Mouse (Mus musculus) midbrain, embryonic 15.5 days (tissue): ENCODE measurements around the gene Calm5. TPM values are rescaled to one million over a fixed set of nuclear protein-coding genes. Genes with fewer than 3 reads are reported as not detected.
"Not testable (repeated sequence)": the region's sequence is repeated elsewhere in the genome, so short reads cannot be mapped to it uniquely, and the experiment has no call there.

Experiments used
- ATAC-seq: fragments of 200-750 bp; cut with Nextera tagmentation; replicated peaks from 2 replicates; pipeline ENCODE4 v1.8.0; 2017; ENCODE audit warnings: moderate TSS enrichment
- H3K27ac ChIP-seq: fragments of 300-500 bp; sonication (generic); 2 replicates; pipeline ENCODE4 v1.5.1; 2015; ENCODE audit warnings: mild to moderate bottlenecking, inconsistent platforms
- H3K27me3 ChIP-seq: fragments of 300-500 bp; sonication (generic); replicated peaks from 2 replicates; pipeline ENCODE4 v1.6.1; 2015; ENCODE audit warnings: inconsistent platforms
- H3K36me3 ChIP-seq: fragments of 300-500 bp; sonication (generic); replicated peaks from 2 replicates; pipeline ENCODE4 v1.6.1; 2015; ENCODE audit warnings: inconsistent platforms
- H3K4me1 ChIP-seq: fragments of 300-500 bp; sonication (generic); 2 replicates; pipeline ENCODE4 v1.6.1; 2015; ENCODE audit warnings: inconsistent platforms
- H3K4me2 ChIP-seq: fragments of 300-500 bp; sonication (generic); 2 replicates; pipeline ENCODE4 v1.6.1; 2015; ENCODE audit warnings: inconsistent platforms, mild to moderate bottlenecking, moderate library complexity
- H3K4me3 ChIP-seq: fragments of 300-500 bp; sonication (generic); 2 replicates; pipeline ENCODE4 v1.5.1; 2015; ENCODE audit warnings: mild to moderate bottlenecking, inconsistent platforms
- H3K9ac ChIP-seq: fragments of 300-500 bp; sonication (generic); 2 replicates; pipeline ENCODE4 v1.6.1; 2015; ENCODE audit warnings: mild to moderate bottlenecking, inconsistent platforms
- H3K9me3 ChIP-seq: fragments of 300-500 bp; sonication (generic); 2 replicates; pipeline ENCODE4 v1.6.1; 2016; ENCODE audit warnings: inconsistent platforms
- WGBS: fragments of 180-500 bp; shearing (Covaris S2); methylation state at CpG from one replicate; pipeline ENCODE4 v1.1.7; 2015; ENCODE audit warnings: mixed read lengths; 5-methylcytosine and 5-hydroxymethylcytosine counted together
- polyA plus RNA-seq: library from polyadenylated mRNA; unstranded; fragments of >200 nt; fragmentation: Nextera tagmentation; extraction: Ambion mirVana; gene quantifications from 2 replicates; pipeline ENCODE4 v1.2.1, GENCODE M21; 2015

Gene Calm5
- polyA plus RNA-seq = not detected in 2 replicates

DNA sequence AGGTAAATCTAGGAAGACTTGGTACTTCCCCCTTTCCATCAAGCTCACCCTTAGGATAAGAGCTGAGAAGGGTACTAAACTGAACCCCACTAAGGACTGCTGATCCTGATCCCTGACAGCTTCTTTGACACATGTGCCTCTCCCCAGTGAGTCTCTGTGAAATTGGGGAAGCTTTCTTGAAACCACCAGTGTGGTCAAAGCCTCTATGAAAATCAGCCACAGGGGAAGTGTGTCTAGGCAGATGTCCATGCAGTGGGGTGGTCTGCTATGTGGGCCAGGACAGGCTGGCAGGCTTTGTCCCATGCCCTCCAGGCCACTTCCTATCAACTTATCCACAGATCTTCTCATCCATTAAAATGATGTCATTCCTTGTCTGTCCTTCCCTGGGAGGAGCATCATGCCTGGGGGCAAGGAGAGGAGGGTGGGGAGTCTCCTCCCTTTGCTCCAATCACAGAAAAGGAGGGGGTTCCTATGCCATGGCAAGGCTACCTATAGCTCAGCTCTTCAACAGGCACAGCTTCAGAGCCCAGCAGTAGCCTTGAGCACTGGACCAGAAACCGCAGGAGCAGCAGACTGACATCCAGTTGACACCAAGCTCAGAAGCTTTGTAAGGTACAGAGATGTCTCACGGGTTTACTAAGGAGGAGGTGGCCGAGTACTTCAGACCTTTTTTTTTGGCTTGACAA, at the start of gene Calm5:
Gene Calm5, plus strand, starts transcription at position 526 of the 686 bp plus-strand sequence.
- H3K4me3 ChIP-seq, H3K27ac ChIP-seq, H3K9ac ChIP-seq, H3K9me3 ChIP-seq, ATAC-seq, H3K4me2 ChIP-seq, H3K4me1 ChIP-seq, H3K36me3 ChIP-seq, H3K27me3 ChIP-seq: not testable (repeated sequence)
- WGBS = 90% methylated on average over 3 of the region's 3 CpGs

- Histone ChIP-seq H3K27ac (no peak within 1 kb of the TSS), H3K9me3 (no peaks in the 10 kb centered on the region), H3K9ac (no peak within 1 kb of the TSS), H3K36me3 (no peaks in the 10 kb centered on the region), H3K4me2 (no peak within 1 kb of the TSS), H3K4me3 (no peak within 1 kb of the TSS), H3K27me3 (no peaks in the 10 kb centered on the region), H3K4me1 (no peaks in the 10 kb centered on the region)
- 87% methylated on average over 13 of the region's 13 CpGs for WGBS
- no peak for ATAC-seq
Measured at GRCm38 (mm10) chr13:3804186-3804585, 49.8 kb upstream of the Calm5 start, which contains the start of gene Calml3. Gene Calml3 (minus strand): TSS chr13:3804316.

- no peak for ATAC-seq
- 53% methylated on average over 2 of the region's 2 CpGs for WGBS
- Histone ChIP-seq H3K36me3 (no peaks in the 10 kb centered on the region), H3K4me1 (no peaks in the 10 kb centered on the region), H3K9ac (no peak overlapping the region), H3K27me3 (no peaks in the 10 kb centered on the region), H3K27ac (no peak overlapping the region), H3K4me3 (no peak overlapping the region), H3K4me2 (no peak overlapping the region), H3K9me3 (no peaks in the 10 kb centered on the region)
Measured at GRCm38 (mm10) chr13:3805132-3805531, 48.8 kb upstream of the Calm5 start.

GRCm38 (mm10) chr13:3805638-3806037, 48.3 kb upstream of the Calm5 start:
- no peak overlapping the region for H3K9ac ChIP-seq

DNA sequence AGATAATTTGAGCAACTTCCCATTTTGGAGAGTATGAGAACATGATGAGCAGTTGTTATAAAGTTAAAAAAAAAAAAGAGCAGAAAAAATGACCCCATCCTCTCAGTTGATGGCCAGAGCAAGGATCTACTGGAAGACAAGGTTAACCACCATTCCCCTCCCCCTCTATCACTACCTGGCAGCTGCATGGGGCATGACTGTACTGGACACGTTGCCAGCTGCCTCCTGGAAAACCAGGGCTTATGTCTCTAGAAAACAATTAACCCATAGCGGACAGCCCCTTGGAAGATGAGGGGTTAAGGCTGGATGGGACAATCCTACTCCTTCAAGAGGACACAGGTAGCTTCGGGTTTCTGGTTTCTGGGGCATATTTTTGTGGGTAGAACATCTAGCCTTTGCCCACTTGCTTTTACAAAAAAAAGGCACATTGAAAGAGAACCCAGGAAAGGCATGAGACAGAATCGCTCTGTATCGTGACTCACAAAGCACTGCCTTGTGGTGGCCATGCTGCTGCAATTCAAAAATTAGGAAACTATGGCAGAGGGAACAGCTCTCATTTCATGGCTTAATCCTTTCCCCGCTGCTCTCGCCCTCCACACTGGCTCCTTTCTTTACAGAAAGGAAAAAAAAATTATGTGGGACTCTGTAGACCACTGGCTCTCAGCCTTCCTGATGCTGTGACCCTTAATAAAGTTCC, 46.7 kb upstream of the Calm5 start:
- Histone ChIP-seq H3K36me3 (no peaks in the 10 kb centered on the region), H3K27ac (no peak overlapping the region), H3K27me3 (no peaks in the 10 kb centered on the region), H3K4me1 (no peaks in the 10 kb centered on the region), H3K4me3 (no peak overlapping the region), H3K9ac (no peak overlapping the region), H3K9me3 (no peaks in the 10 kb centered on the region), H3K4me2 (no peak overlapping the region)
- ATAC-seq = no peak
- 75% methylated on average over 7 of the region's 7 CpGs for WGBS

More at GRCm38 (mm10) chr13:3805638-3806037, 48.3 kb upstream of the Calm5 start:
- Histone ChIP-seq H3K4me3 (no peak overlapping the region), H3K36me3 (no peaks in the 10 kb centered on the region), H3K27me3 (no peaks in the 10 kb centered on the region), H3K9me3 (no peaks in the 10 kb centered on the region), H3K27ac (no peak overlapping the region), H3K4me2 (no peak overlapping the region), H3K4me1 (no peaks in the 10 kb centered on the region)
- no peak for ATAC-seq
- WGBS = 86% methylated on average over 5 of the region's 5 CpGs

- no peak overlapping the region for H3K27ac ChIP-seq
- no peak overlapping the region for H3K9ac ChIP-seq
- H3K36me3 ChIP-seq = no peaks in the 10 kb centered on the region
- no peaks in the 10 kb centered on the region for H3K9me3 ChIP-seq
- no peak for ATAC-seq
- H3K4me3 ChIP-seq = no peak overlapping the region
- H3K4me2 ChIP-seq = no peak overlapping the region
- no peaks in the 10 kb centered on the region for H3K4me1 ChIP-seq
- H3K27me3 ChIP-seq = no peaks in the 10 kb centered on the region
- WGBS = 86% methylated on average over 5 of the region's 5 CpGs
Measured at GRCm38 (mm10) chr13:3818012-3818739, 35.8 kb upstream of the Calm5 start.

- Histone ChIP-seq H3K27me3 (no peaks in the 10 kb centered on the region), H3K4me2 (no peak overlapping the region), H3K27ac (no peak overlapping the region), H3K9ac (no peak overlapping the region), H3K36me3 (no peaks in the 10 kb centered on the region), H3K4me3 (no peak overlapping the region), H3K9me3 (no peaks in the 10 kb centered on the region), H3K4me1 (no peaks in the 10 kb centered on the region)
- WGBS = 92% methylated on average over 2 of the region's 2 CpGs
- no peak for ATAC-seq
Measured at GRCm38 (mm10) chr13:3818740-3819076, 35.3 kb upstream of the Calm5 start.

GRCm38 (mm10) chr13:3822105-3822504, 31.9 kb upstream of the Calm5 start:
- Histone ChIP-seq H3K4me3 (no peak overlapping the region), H3K27me3 (no peaks in the 10 kb centered on the region), H3K27ac (no peak overlapping the region), H3K9me3 (no peaks in the 10 kb centered on the region), H3K36me3 (no peaks in the 10 kb centered on the region), H3K4me2 (no peak overlapping the region), H3K4me1 (no peaks in the 10 kb centered on the region), H3K9ac (no peak overlapping the region)
- ATAC-seq = no peak
- 63% methylated on average over 4 of the region's 4 CpGs for WGBS

GRCm38 (mm10) chr13:3825726-3826125, 28.2 kb upstream of the Calm5 start:
- Histone ChIP-seq H3K36me3 (no peaks in the 10 kb centered on the region), H3K4me2 (no peak overlapping the region), H3K9ac (no peak overlapping the region), H3K9me3 (no peaks in the 10 kb centered on the region), H3K27me3 (no peaks in the 10 kb centered on the region), H3K27ac (no peak overlapping the region), H3K4me1 (no peaks in the 10 kb centered on the region), H3K4me3 (no peak overlapping the region)
- no peak for ATAC-seq

DNA sequence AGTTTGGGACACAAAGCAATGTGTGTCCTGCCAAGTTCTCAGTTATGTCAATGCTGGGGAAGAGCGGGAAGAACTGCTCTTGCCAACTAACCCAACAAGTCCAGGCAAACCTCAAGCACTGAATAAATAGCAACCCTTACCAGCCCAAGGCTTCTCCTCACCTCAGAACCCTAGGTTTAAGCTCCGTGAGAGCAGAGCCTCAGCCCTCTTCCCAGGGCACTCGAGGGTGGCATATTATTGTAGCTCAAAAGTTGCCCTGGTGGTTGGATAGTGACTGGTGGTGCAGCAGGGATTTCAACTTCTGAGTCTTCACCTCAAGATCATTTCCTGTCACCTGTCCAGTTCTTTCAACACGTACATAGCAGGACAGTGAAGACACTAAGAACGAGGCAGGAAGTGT, 22.4 kb upstream of the Calm5 start:
- ATAC-seq = no peak
- Histone ChIP-seq H3K27me3 (no peaks in the 10 kb centered on the region), H3K9ac (no peak overlapping the region), H3K4me1 (no peaks in the 10 kb centered on the region), H3K9me3 (no peaks in the 10 kb centered on the region), H3K4me3 (no peak overlapping the region), H3K4me2 (no peak overlapping the region), H3K27ac (no peak overlapping the region), H3K36me3 (no peaks in the 10 kb centered on the region)
- 86% methylated on average over 5 of the region's 5 CpGs for WGBS

DNA sequence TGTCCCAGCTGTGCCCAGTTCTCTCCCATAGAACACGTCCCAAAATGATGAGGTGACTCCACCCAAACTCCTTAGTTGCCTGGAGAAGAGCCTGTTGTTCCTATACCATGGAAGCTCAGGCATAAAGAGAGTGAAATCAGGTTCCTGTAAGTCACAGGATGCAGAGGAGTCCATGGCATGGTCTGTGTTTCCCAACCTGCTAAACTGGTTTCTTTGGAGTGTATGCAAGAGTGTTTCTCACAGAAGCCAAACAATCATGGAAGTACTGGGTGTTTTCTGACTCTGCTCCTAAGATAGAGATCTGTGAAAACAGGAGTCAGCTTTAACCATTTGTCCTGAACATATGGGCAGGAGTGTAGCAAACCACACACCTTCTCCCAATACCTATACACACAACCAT, 22.0 kb upstream of the Calm5 start:
- Histone ChIP-seq H3K9ac (no peak overlapping the region), H3K4me2 (no peak overlapping the region), H3K27ac (no peak overlapping the region), H3K4me3 (no peak overlapping the region), H3K27me3 (no peaks in the 10 kb centered on the region), H3K9me3 (no peaks in the 10 kb centered on the region), H3K36me3 (no peaks in the 10 kb centered on the region), H3K4me1 (no peaks in the 10 kb centered on the region)
- no peak for ATAC-seq
- WGBS = 71% methylated on average over 1 of the region's 1 CpGs

DNA sequence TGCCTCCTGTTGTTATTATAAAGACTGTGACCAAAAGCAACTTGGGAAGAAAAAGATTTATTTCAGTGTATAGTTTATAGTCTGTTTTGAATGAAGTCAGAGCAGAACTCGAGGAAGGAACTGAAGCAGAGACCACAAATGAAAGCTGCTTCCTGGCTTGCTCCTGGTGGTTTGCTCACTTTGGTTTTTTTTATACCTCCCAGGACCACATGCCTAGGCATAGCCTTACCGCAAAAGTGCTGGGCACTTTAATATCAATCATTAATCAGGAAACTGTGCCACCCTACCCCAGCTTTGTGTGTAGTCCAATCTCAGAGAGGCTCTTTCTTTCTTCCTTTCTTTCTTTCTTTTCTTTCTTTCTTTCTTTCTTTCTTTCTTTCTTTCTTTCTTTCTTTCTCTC, 21.5 kb upstream of the Calm5 start:
- Histone ChIP-seq H3K36me3 (no peaks in the 10 kb centered on the region), H3K9me3 (no peaks in the 10 kb centered on the region), H3K9ac (no peak overlapping the region), H3K4me2 (no peak overlapping the region), H3K27ac (no peak overlapping the region), H3K27me3 (no peaks in the 10 kb centered on the region), H3K4me1 (no peaks in the 10 kb centered on the region), H3K4me3 (no peak overlapping the region)
- WGBS = 83% methylated on average over 2 of the region's 2 CpGs
- ATAC-seq = no peak
